Mouse (Mus musculus) ovary, postnatal 10 days (tissue): ENCODE results near the gene Chrnb1.

ENCODE experiments used
- DNase-seq: peaks from one replicate; pipeline ENCODE4 v3.0.0; 2022; ENCODE audit warnings: low spot score

The Chrnb1 gene

GRCm38 (mm10) chr11:69804652-69804940 lies 8.9 kb upstream of the Chrnb1 start:
- no peak for DNase-seq

- DNase-seq = peak; percentile 33
Measured at GRCm38 (mm10) chr11:69803786-69804651, 8.3 kb upstream of the Chrnb1 start.

GRCm38 (mm10) chr11:69803328-69803727 lies 7.6 kb upstream of the Chrnb1 start:
- DNase-seq = no peak

GRCm38 (mm10) chr11:69802648-69803105 lies 6.9 kb upstream of the Chrnb1 start:
- DNase-seq = peak; percentile 68

- DNase-seq = no peak
Measured at GRCm38 (mm10) chr11:69801379-69801977, 5.7 kb upstream of the Chrnb1 start, which contains the start of gene Fgf11. TSS of gene Fgf11 (minus strand) at chr11:69801857.

GRCm38 (mm10) chr11:69800392-69801197 lies 4.9 kb upstream of the Chrnb1 start:
- peak; percentile 55 for DNase-seq

- DNase-seq = no peak
Measured at GRCm38 (mm10) chr11:69800138-69800391, 4.3 kb upstream of the Chrnb1 start.

- DNase-seq = no peak
Measured at GRCm38 (mm10) chr11:69799394-69800137, 3.8 kb upstream of the Chrnb1 start.

GRCm38 (mm10) chr11:69797924-69798323 lies 2.2 kb upstream of the Chrnb1 start:
- DNase-seq = no peak

GRCm38 (mm10) chr11:69795983-69796435 lies 266 bp upstream of the Chrnb1 start:
- DNase-seq = no peak

GRCm38 (mm10) chr11:69793429-69793828 lies 2.3 kb downstream of the Chrnb1 start:
- no peak for DNase-seq

GRCm38 (mm10) chr11:69791420-69791819 lies 4.3 kb downstream of the Chrnb1 start:
- DNase-seq = no peak

- no peak for DNase-seq
Measured at GRCm38 (mm10) chr11:69789431-69789830, 6.3 kb downstream of the Chrnb1 start.

- no peak for DNase-seq
Measured at GRCm38 (mm10) chr11:69787306-69787705, 8.4 kb downstream of the Chrnb1 start.

GRCm38 (mm10) chr11:69784793-69785272 lies 10.9 kb downstream of the Chrnb1 start:
- DNase-seq = no peak

- no peak for DNase-seq
Measured at GRCm38 (mm10) chr11:69781828-69782227, 13.9 kb downstream of the Chrnb1 start.

- no peak for DNase-seq
Measured at GRCm38 (mm10) chr11:69778985-69779384, 16.8 kb downstream of the Chrnb1 start.

- DNase-seq = no peak
Measured at GRCm38 (mm10) chr11:69778258-69778982, 17.3 kb downstream of the Chrnb1 start.

GRCm38 (mm10) chr11:69777504-69778257 lies 18.1 kb downstream of the Chrnb1 start:
- DNase-seq = no peak

- no peak for DNase-seq
Measured at GRCm38 (mm10) chr11:69776488-69776887, 19.3 kb downstream of the Chrnb1 start.

- DNase-seq = no peak
Measured at GRCm38 (mm10) chr11:69775716-69776115, 20.0 kb downstream of the Chrnb1 start.
